Mouse (Mus musculus): ENCODE measurements around the gene Myl6b. TPM values are rescaled to one million over a fixed set of nuclear protein-coding genes. Genes with fewer than 3 reads are reported as not detected.

Gene Myl6b
- polyA plus RNA-seq, 1 experiment from 2014 or later = 4.3 TPM

Small RNA genes lying within 50 kb of the gene (microRNA-seq; reads per million reads assigned to microRNA genes)
- gene Mir6916 (not detected), gene Mir8105 (not detected)

Other genes starting within 250 kb of the Myl6b start
- gene Apon, start 244.6 kb downstream of the Myl6b start, polyA plus RNA-seq (2015; fragmentation: Nextera tagmentation; extraction: Ambion mirVana) = 0.10 and 0.14 TPM in 2 replicates
- 0.13 and 1.2 TPM in 2 replicates for gene Apof, start 230.0 kb downstream of the Myl6b start, polyA plus RNA-seq (2015; fragmentation: Nextera tagmentation; extraction: Ambion mirVana)
- gene Stat2, start 228.1 kb downstream of the Myl6b start, polyA plus RNA-seq (2015; fragmentation: Nextera tagmentation; extraction: Ambion mirVana) = 9.6 and 12.3 TPM in 2 replicates
- 4.0 and 4.8 TPM in 2 replicates for gene Il23a, start 199.9 kb downstream of the Myl6b start, polyA plus RNA-seq (2015; fragmentation: Nextera tagmentation; extraction: Ambion mirVana)
- 22.3 and 27.8 TPM in 2 replicates for gene Pan2, start 195.3 kb downstream of the Myl6b start, polyA plus RNA-seq (2015; fragmentation: Nextera tagmentation; extraction: Ambion mirVana)
- 186 and 213 TPM in 2 replicates for gene Cnpy2, start 176.2 kb downstream of the Myl6b start, polyA plus RNA-seq (2015; fragmentation: Nextera tagmentation; extraction: Ambion mirVana)
- 448 and 450 TPM in 2 replicates for gene Cs, start 161.0 kb downstream of the Myl6b start, polyA plus RNA-seq (2015; fragmentation: Nextera tagmentation; extraction: Ambion mirVana)
- 17.0 TPM in 2 replicates for gene Coq10a, start 129.7 kb downstream of the Myl6b start, polyA plus RNA-seq (2015; fragmentation: Nextera tagmentation; extraction: Ambion mirVana)
- gene Ankrd52, start 121.6 kb downstream of the Myl6b start, polyA plus RNA-seq (2015; fragmentation: Nextera tagmentation; extraction: Ambion mirVana) = 6.8 and 11.8 TPM in 2 replicates
- gene Slc39a5, start 97.5 kb downstream of the Myl6b start, polyA plus RNA-seq (2015; fragmentation: Nextera tagmentation; extraction: Ambion mirVana) = 0.24 and 0.81 TPM in 2 replicates
- 52.6 and 58.9 TPM in 2 replicates for gene Nabp2, start 87.2 kb downstream of the Myl6b start, polyA plus RNA-seq (2015; fragmentation: Nextera tagmentation; extraction: Ambion mirVana)
- gene Rnf41, start 87.0 kb downstream of the Myl6b start, polyA plus RNA-seq (2015; fragmentation: Nextera tagmentation; extraction: Ambion mirVana) = 25.5 and 29.0 TPM in 2 replicates
- gene Smarcc2, start 39.4 kb downstream of the Myl6b start, polyA plus RNA-seq (2015; fragmentation: Nextera tagmentation; extraction: Ambion mirVana) = 59.2 and 60.3 TPM in 2 replicates
- 1,051 and 1,154 TPM in 2 replicates for gene Myl6, start 4.5 kb downstream of the Myl6b start, polyA plus RNA-seq (2015; fragmentation: Nextera tagmentation; extraction: Ambion mirVana)
- gene Esyt1, start 27.2 kb upstream of the Myl6b start, polyA plus RNA-seq (2015; fragmentation: Nextera tagmentation; extraction: Ambion mirVana) = 19.4 and 29.0 TPM in 2 replicates
- gene Zc3h10, start 49.1 kb upstream of the Myl6b start, polyA plus RNA-seq (2015; fragmentation: Nextera tagmentation; extraction: Ambion mirVana) = 10.2 and 11.0 TPM in 2 replicates
- 2,261 and 2,363 TPM in 2 replicates for gene Rpl41, start 50.6 kb upstream of the Myl6b start, polyA plus RNA-seq (2015; fragmentation: Nextera tagmentation; extraction: Ambion mirVana)
- gene Pa2g4, start 67.3 kb upstream of the Myl6b start, polyA plus RNA-seq (2015; fragmentation: Nextera tagmentation; extraction: Ambion mirVana) = 101 and 132 TPM in 2 replicates
- 3.4 and 5.0 TPM in 2 replicates for gene Erbb3, start 91.0 kb upstream of the Myl6b start, polyA plus RNA-seq (2015; fragmentation: Nextera tagmentation; extraction: Ambion mirVana)
- gene Rps26, start 128.1 kb upstream of the Myl6b start, polyA plus RNA-seq (2015; fragmentation: Nextera tagmentation; extraction: Ambion mirVana) = 359 and 409 TPM in 2 replicates
- 1.3 and 1.4 TPM in 2 replicates for gene Ikzf4, start 147.3 kb upstream of the Myl6b start, polyA plus RNA-seq (2015; fragmentation: Nextera tagmentation; extraction: Ambion mirVana)
- gene Suox, start 175.4 kb upstream of the Myl6b start, polyA plus RNA-seq (2015; fragmentation: Nextera tagmentation; extraction: Ambion mirVana) = 11.1 and 14.4 TPM in 2 replicates
- 61.0 and 67.8 TPM in 2 replicates for gene Rab5b, start 197.6 kb upstream of the Myl6b start, polyA plus RNA-seq (2015; fragmentation: Nextera tagmentation; extraction: Ambion mirVana)
- gene Pmel, start 205.5 kb upstream of the Myl6b start, polyA plus RNA-seq (2015; fragmentation: Nextera tagmentation; extraction: Ambion mirVana) = 2.5 and 2.7 TPM in 2 replicates
- 85.9 and 90.4 TPM in 2 replicates for gene Cdk2, start 206.3 kb upstream of the Myl6b start, polyA plus RNA-seq (2015; fragmentation: Nextera tagmentation; extraction: Ambion mirVana)
- gene Dgka, start 246.2 kb upstream of the Myl6b start, polyA plus RNA-seq (2015; fragmentation: Nextera tagmentation; extraction: Ambion mirVana) = 5.4 and 10.1 TPM in 2 replicates
- gene Pym1, start 249.2 kb upstream of the Myl6b start, polyA plus RNA-seq (2015; fragmentation: Nextera tagmentation; extraction: Ambion mirVana) = 15.4 and 23.2 TPM in 2 replicates